Mouse (Mus musculus) gastrocnemius, adult 18-20 months (tissue): Measurements from ENCODE around the gene Map3k15. TPM values are rescaled to one million over a fixed set of nuclear protein-coding genes. Genes with fewer than 3 reads are reported as not detected.
A peak's percentile ranks its signal among the peaks of the same experiment; 100 is the strongest.

Experiments used
- DNase-seq: peaks from one replicate; pipeline ENCODE4 v3.0.0; 2021; ENCODE audit warnings: low spot score
- total RNA-seq, 2 experiments: library from RNA; stranded (reverse); gene quantifications; 2 replicates each; pipeline ENCODE4 v1.2.3; 2021

Gene Map3k15
- total RNA-seq, 2 experiments from 2014 or later = 0.21 to 0.24 TPM

- no peak for DNase-seq
Observed at GRCm38 (mm10) chrX:160134136-160134843, 146.1 kb downstream of the Map3k15 start.

- no peak for DNase-seq
Observed at GRCm38 (mm10) chrX:160135719-160136118, 147.5 kb downstream of the Map3k15 start.

- no peak for DNase-seq
Observed at GRCm38 (mm10) chrX:160136153-160136552, 147.9 kb downstream of the Map3k15 start.

GRCm38 (mm10) chrX:160137177-160137860, 149.1 kb downstream of the Map3k15 start:
- no peak for DNase-seq

- peak; percentile 87 for DNase-seq
Observed at GRCm38 (mm10) chrX:160137861-160138717, 149.9 kb downstream of the Map3k15 start, which contains the start of gene Pdha1. Gene Pdha1, minus strand, starts transcription at chrX:160138413.

GRCm38 (mm10) chrX:160146806-160147205, 158.6 kb downstream of the Map3k15 start:
- no peak for DNase-seq

GRCm38 (mm10) chrX:160147406-160147805, 159.2 kb downstream of the Map3k15 start:
- no peak for DNase-seq

- no peak for DNase-seq
Observed at GRCm38 (mm10) chrX:160148859-160149258, 160.6 kb downstream of the Map3k15 start.

GRCm38 (mm10) chrX:160153147-160153815, 165.0 kb downstream of the Map3k15 start:
- DNase-seq = no peak

- no peak for DNase-seq
Observed at GRCm38 (mm10) chrX:160164259-160164658, 176.0 kb downstream of the Map3k15 start.

- DNase-seq = no peak
Observed at GRCm38 (mm10) chrX:160166246-160166985, 178.2 kb downstream of the Map3k15 start.

GRCm38 (mm10) chrX:160170150-160170549, 181.9 kb downstream of the Map3k15 start:
- DNase-seq = peak; percentile 62

Other genes starting within 250 kb of the Map3k15 start
- 100 to 1,000 TPM; 483 to 550 TPM for gene Pdha1, start 150.0 kb downstream of the Map3k15 start, total RNA-seq